Mouse (Mus musculus): ENCODE measurements around the gene Cib3.

Gene Cib3

GRCm38 (mm10) chr8:72212751-72213150, at the start of gene Cib3:
Gene Cib3 (minus strand): TSS chr8:72212837.
- no peak for DNase-seq (ENCODE audit: low read depth)

- DNase-seq (ENCODE audit: low read depth), result no peak
Observed at GRCm38 (mm10) chr8:72261872-72262271, 49.2 kb upstream of the Cib3 start.

- DNase-seq (ENCODE audit: low read depth), result no peak
Observed at GRCm38 (mm10) chr8:72261431-72261830, 48.8 kb upstream of the Cib3 start.

GRCm38 (mm10) chr8:72261019-72261418, 48.4 kb upstream of the Cib3 start:
- DNase-seq (ENCODE audit: low read depth), result peak; percentile 92

GRCm38 (mm10) chr8:72260585-72260984, 47.9 kb upstream of the Cib3 start:
- no peak for DNase-seq (ENCODE audit: low read depth)

GRCm38 (mm10) chr8:72259862-72260261, 47.2 kb upstream of the Cib3 start:
- DNase-seq (ENCODE audit: low read depth), result no peak

GRCm38 (mm10) chr8:72257902-72258238, 45.2 kb upstream of the Cib3 start:
- DNase-seq (ENCODE audit: low read depth), result no peak

GRCm38 (mm10) chr8:72257171-72257901, 44.7 kb upstream of the Cib3 start:
- DNase-seq (ENCODE audit: low read depth), result peak; percentile 54

- DNase-seq (ENCODE audit: low read depth), result no peak
Observed at GRCm38 (mm10) chr8:72244610-72245009, 32.0 kb upstream of the Cib3 start.

- DNase-seq (ENCODE audit: low read depth), result no peak
Observed at GRCm38 (mm10) chr8:72242226-72242625, 29.6 kb upstream of the Cib3 start.

GRCm38 (mm10) chr8:72240951-72241350, 28.3 kb upstream of the Cib3 start:
- DNase-seq (ENCODE audit: low read depth), result no peak

- no peak for DNase-seq (ENCODE audit: low read depth)
Observed at GRCm38 (mm10) chr8:72240403-72240763, 27.7 kb upstream of the Cib3 start.

- peak; percentile 99 for DNase-seq (ENCODE audit: low read depth)
Observed at GRCm38 (mm10) chr8:72239499-72240402, 27.1 kb upstream of the Cib3 start, which contains the start of gene Ap1m1. Gene Ap1m1 (plus strand): TSS chr8:72240018.

GRCm38 (mm10) chr8:72222656-72223055, 10.0 kb upstream of the Cib3 start:
- DNase-seq (ENCODE audit: low read depth), result no peak

- DNase-seq (ENCODE audit: low read depth), result no peak
Observed at GRCm38 (mm10) chr8:72220758-72221157, 8.1 kb upstream of the Cib3 start.

GRCm38 (mm10) chr8:72219541-72220363, 7.1 kb upstream of the Cib3 start, which contains the start of gene Fam32a:
Gene Fam32a (plus strand): TSS chr8:72219730.
- DNase-seq (ENCODE audit: low read depth), result peak; percentile 97

GRCm38 (mm10) chr8:72218781-72219540, 6.3 kb upstream of the Cib3 start:
- no peak for DNase-seq (ENCODE audit: low read depth)

GRCm38 (mm10) chr8:72215871-72216270, 3.2 kb upstream of the Cib3 start:
- DNase-seq (ENCODE audit: low read depth), result peak; percentile 72

- DNase-seq (ENCODE audit: low read depth), result peak; percentile 73
Observed at GRCm38 (mm10) chr8:72215060-72215459, 2.4 kb upstream of the Cib3 start.

- no peak for DNase-seq (ENCODE audit: low read depth)
Observed at GRCm38 (mm10) chr8:72213536-72213935, 899 bp upstream of the Cib3 start, which contains the start of gene Gm11034. Gene Gm11034 (minus strand): TSS chr8:72213636.

- DNase-seq (ENCODE audit: low read depth), result no peak
Observed at GRCm38 (mm10) chr8:72211846-72212245, 791 bp downstream of the Cib3 start.
